Mouse (Mus musculus) testis, postnatal 10 days (tissue): ENCODE data around the gene Tmbim4.

Experiments used
- DNase-seq: peaks from one replicate; pipeline ENCODE4 v3.0.0; 2021; ENCODE audit warnings: low spot score

The Tmbim4 gene

GRCm38 (mm10) chr10:120245681-120246080 lies 44.3 kb downstream of the Tmbim4 start:
- DNase-seq = peak; percentile 45

- peak; percentile 47 for DNase-seq
These were observed 45.8 kb downstream of the Tmbim4 start for GRCm38 (mm10) chr10:120246994-120247750.

- no peak for DNase-seq
These were observed 49.7 kb downstream of the Tmbim4 start for GRCm38 (mm10) chr10:120250911-120251683.

GRCm38 (mm10) chr10:120251791-120252190 lies 50.4 kb downstream of the Tmbim4 start:
- DNase-seq = no peak

GRCm38 (mm10) chr10:120252800-120253199 lies 51.4 kb downstream of the Tmbim4 start:
- DNase-seq = no peak

GRCm38 (mm10) chr10:120257231-120257630 lies 55.8 kb downstream of the Tmbim4 start:
- DNase-seq = peak; percentile 66

GRCm38 (mm10) chr10:120267790-120268189 lies 66.4 kb downstream of the Tmbim4 start:
- no peak for DNase-seq

- no peak for DNase-seq
These were observed 68.6 kb downstream of the Tmbim4 start for GRCm38 (mm10) chr10:120269946-120270345.

- DNase-seq = peak; percentile 70
These were observed 69.4 kb downstream of the Tmbim4 start for GRCm38 (mm10) chr10:120270777-120271176.

- DNase-seq = no peak
These were observed 69.9 kb downstream of the Tmbim4 start for GRCm38 (mm10) chr10:120271318-120271717.

- DNase-seq = no peak
These were observed 70.5 kb downstream of the Tmbim4 start for GRCm38 (mm10) chr10:120271879-120272269.

- peak; percentile 44 for DNase-seq
These were observed 71.0 kb downstream of the Tmbim4 start for GRCm38 (mm10) chr10:120272270-120272883.

GRCm38 (mm10) chr10:120273335-120273734 lies 71.9 kb downstream of the Tmbim4 start:
- no peak for DNase-seq
